Mouse (Mus musculus) MEL (cell line): ENCODE measurements around the gene Wdr27. TPM values are rescaled to one million over a fixed set of nuclear protein-coding genes. Genes with fewer than 3 reads are reported as not detected.

Experiments
- DNase-seq: peaks from one replicate; pipeline ENCODE4 v3.0.0; 2011; ENCODE audit warnings: low read depth, low spot score
- H3K27ac ChIP-seq: 2 replicates; pipeline ENCODE4 v1.5.1; 2012; ENCODE audit warnings: low read depth, mild to moderate bottlenecking, control low read depth, low read length, moderate library complexity; ENCODE audit not compliant: control insufficient read depth
- H3K27me3 ChIP-seq, 2 experiments: fragments of 150-350 bp in 1 of 2; sonication (generic) in 1 of 2; 2 replicates each; pipeline ENCODE4 v1.6.1; 2012; ENCODE audit warnings: low read length in 2 of 2, mild to moderate bottlenecking in 2 of 2, improper control_type of control experiment in 1 of 2, moderate library complexity in 1 of 2; ENCODE audit not compliant: insufficient read depth in 2 of 2, control insufficient read depth in 1 of 2
- H3K36me3 ChIP-seq, 2 experiments: 2 replicates each; pipeline ENCODE4 v1.6.1; 2012 to 2014; ENCODE audit warnings: low read length in 2 of 2, improper control_type of control experiment in 1 of 2, inconsistent platforms in 1 of 2, mild to moderate bottlenecking in 1 of 2; ENCODE audit not compliant: insufficient read depth in 2 of 2, control insufficient read depth in 1 of 2
- H3K4me1 ChIP-seq, 2 experiments: fragments of 150-350 bp in 1 of 2; sonication (generic) in 1 of 2; 2 replicates each; pipeline ENCODE4 v1.6.1; 2012; ENCODE audit warnings: low read length in 2 of 2, improper control_type of control experiment in 1 of 2, mild to moderate bottlenecking in 1 of 2; ENCODE audit not compliant: insufficient read depth in 2 of 2, control insufficient read depth in 1 of 2
- H3K4me3 ChIP-seq, 2 experiments: fragments of 150-350 bp in 1 of 2; sonication (generic) in 1 of 2; 2 replicates each; pipeline ENCODE4 v1.5.1; 2012; ENCODE audit warnings: low read depth in 2 of 2, low read length in 2 of 2, mild to moderate bottlenecking in 2 of 2, moderate library complexity in 2 of 2, control low read depth in 1 of 2, improper control_type of control experiment in 1 of 2; ENCODE audit not compliant: control insufficient read depth in 1 of 2, insufficient read depth in 1 of 2
- H3K79me2 ChIP-seq: 2 replicates; pipeline ENCODE4 v1.6.1; 2012; ENCODE audit warnings: mild to moderate bottlenecking, low read length, moderate library complexity; ENCODE audit not compliant: control insufficient read depth, poor library complexity, insufficient read depth
- H3K9ac ChIP-seq: 2 replicates; pipeline ENCODE4 v1.6.1; 2012; ENCODE audit warnings: low read depth, mild to moderate bottlenecking, control low read depth, low read length, moderate library complexity; ENCODE audit not compliant: control insufficient read depth, poor library complexity, severe bottlenecking
- H3K9me3 ChIP-seq: fragments of 150-350 bp; sonication (generic); replicated peaks from 2 replicates; pipeline ENCODE4 v1.6.1; 2012; ENCODE audit warnings: mild to moderate bottlenecking, low read length, improper control_type of control experiment, moderate library complexity; ENCODE audit not compliant: insufficient read depth
- BHLHE40 ChIP-seq: IDR thresholded peaks from 2 replicates; pipeline ENCODE4 v1.6.1; 2012; ENCODE audit warnings: low read depth, mild to moderate bottlenecking, inconsistent platforms, low read length, improper control_type of control experiment, borderline replicate concordance
- CHD1 ChIP-seq: IDR thresholded peaks from 2 replicates; pipeline ENCODE4 v1.6.1; 2012; ENCODE audit warnings: low read depth, mild to moderate bottlenecking, inconsistent platforms, low read length, improper control_type of control experiment
- CHD2 ChIP-seq: IDR thresholded peaks from 2 replicates; pipeline ENCODE4 v1.6.1; 2011; ENCODE audit warnings: low read length, improper control_type of control experiment
- E2F4 ChIP-seq: IDR thresholded peaks from 2 replicates; pipeline ENCODE4 v1.6.1; 2011; ENCODE audit warnings: low read depth, low read length, improper control_type of control experiment, borderline replicate concordance
- ELF1 ChIP-seq: IDR thresholded peaks from 2 replicates; pipeline ENCODE4 v1.6.1; 2014; ENCODE audit warnings: low read depth, mild to moderate bottlenecking, inconsistent platforms, low read length, improper control_type of control experiment, moderate library complexity
- EP300 ChIP-seq, 2 experiments: IDR thresholded peaks; 2 replicates each; pipeline ENCODE4 v1.6.1; 2011; ENCODE audit warnings: improper control_type of control experiment in 2 of 2, low read length in 2 of 2, low read depth in 1 of 2, mild to moderate bottlenecking in 1 of 2
- ETS1 ChIP-seq: IDR thresholded peaks from 2 replicates; pipeline ENCODE4 v1.6.1; 2012; ENCODE audit warnings: low read depth, mild to moderate bottlenecking, inconsistent platforms, low read length, improper control_type of control experiment, moderate library complexity
- GABPA ChIP-seq: IDR thresholded peaks from 2 replicates; pipeline ENCODE4 v1.6.1; 2012; ENCODE audit warnings: low read depth, mild to moderate bottlenecking, inconsistent platforms, low read length, improper control_type of control experiment, moderate library complexity
- GATA1 ChIP-seq: IDR thresholded peaks from 2 replicates; pipeline ENCODE4 v1.6.1; 2011; ENCODE audit warnings: low read depth, low read length, improper control_type of control experiment
- HCFC1 ChIP-seq: IDR thresholded peaks from 2 replicates; pipeline ENCODE4 v1.6.1; 2012; ENCODE audit warnings: low read depth, mild to moderate bottlenecking, inconsistent platforms, low read length, improper control_type of control experiment, moderate library complexity
- JUND ChIP-seq: IDR thresholded peaks from 2 replicates; pipeline ENCODE4 v1.6.1; 2011; ENCODE audit warnings: low read depth, mild to moderate bottlenecking, improper control_type of control experiment, low read length
- KAT2A ChIP-seq: conservative IDR thresholded peaks from 2 replicates; pipeline ENCODE4 v1.6.1; 2012; ENCODE audit warnings: low read depth, low read length, improper control_type of control experiment, inconsistent platforms
- MAFK ChIP-seq: IDR thresholded peaks from 2 replicates; pipeline ENCODE4 v1.6.1; 2011; ENCODE audit warnings: low read depth, mild to moderate bottlenecking, low read length, improper control_type of control experiment, borderline replicate concordance
- MAX ChIP-seq: IDR thresholded peaks from 2 replicates; pipeline ENCODE4 v1.6.1; 2011; ENCODE audit warnings: low read length, improper control_type of control experiment
- MAZ ChIP-seq: IDR thresholded peaks from 2 replicates; pipeline ENCODE4 v1.6.1; 2012; ENCODE audit warnings: low read depth, mild to moderate bottlenecking, inconsistent platforms, low read length, improper control_type of control experiment
- MXI1 ChIP-seq: IDR thresholded peaks from 2 replicates; pipeline ENCODE4 v1.6.1; 2011; ENCODE audit warnings: mild to moderate bottlenecking, low read depth, low read length, improper control_type of control experiment
- MYC ChIP-seq: IDR thresholded peaks from 2 replicates; pipeline ENCODE4 v1.6.1; 2011; ENCODE audit warnings: low read depth, mild to moderate bottlenecking, low read length, improper control_type of control experiment, moderate library complexity
- NELFE ChIP-seq: IDR thresholded peaks from 2 replicates; pipeline ENCODE4 v1.6.1; 2011; ENCODE audit warnings: low read depth, low read length, improper control_type of control experiment
- NRF1 ChIP-seq: IDR thresholded peaks from 2 replicates; pipeline ENCODE4 v1.6.1; 2014; ENCODE audit warnings: low read depth, mild to moderate bottlenecking, inconsistent platforms, low read length, improper control_type of control experiment, moderate library complexity; ENCODE audit not compliant: poor library complexity, insufficient read depth, severe bottlenecking
- POLR2AphosphoS5 ChIP-seq: IDR thresholded peaks from 2 replicates; pipeline ENCODE4 v1.6.1; 2012; ENCODE audit warnings: low read depth, borderline replicate concordance, mild to moderate bottlenecking, inconsistent platforms, low read length, moderate library complexity, mixed read lengths
- RCOR1 ChIP-seq: IDR thresholded peaks from 2 replicates; pipeline ENCODE4 v1.6.1; 2012; ENCODE audit warnings: low read depth, mild to moderate bottlenecking, inconsistent platforms, low read length, improper control_type of control experiment
- SIN3A ChIP-seq: IDR thresholded peaks from 2 replicates; pipeline ENCODE4 v1.6.1; 2012; ENCODE audit warnings: low read length, improper control_type of control experiment, inconsistent platforms
- TAL1 ChIP-seq: IDR thresholded peaks from 2 replicates; pipeline ENCODE4 v1.6.1; 2012; ENCODE audit warnings: mild to moderate bottlenecking, inconsistent platforms, low read length, moderate library complexity, mixed read lengths
- TBP ChIP-seq: IDR thresholded peaks from 2 replicates; pipeline ENCODE4 v1.8.0; 2011; ENCODE audit warnings: low read depth, low read length, improper control_type of control experiment
- TCF12 ChIP-seq: IDR thresholded peaks from 2 replicates; pipeline ENCODE4 v1.6.1; 2014; ENCODE audit warnings: low read depth, mild to moderate bottlenecking, inconsistent platforms, low read length, improper control_type of control experiment, moderate library complexity
- USF2 ChIP-seq, 2 experiments: IDR thresholded peaks; 2 replicates each; pipeline ENCODE4 v1.6.1; 2011 to 2012; ENCODE audit warnings: improper control_type of control experiment in 2 of 2, low read length in 2 of 2, borderline replicate concordance in 1 of 2, inconsistent platforms in 1 of 2, low read depth in 1 of 2, mild to moderate bottlenecking in 1 of 2; ENCODE audit not compliant: insufficient read depth in 1 of 2
- ZC3H11A ChIP-seq: IDR thresholded peaks from 2 replicates; pipeline ENCODE4 v1.6.1; 2012; ENCODE audit warnings: low read depth, mild to moderate bottlenecking, inconsistent platforms, low read length, improper control_type of control experiment
- ZKSCAN1 ChIP-seq: IDR thresholded peaks from 2 replicates; pipeline ENCODE4 v1.6.1; 2012; ENCODE audit warnings: low read depth, mild to moderate bottlenecking, inconsistent platforms, low read length, improper control_type of control experiment, moderate library complexity
- ZMIZ1 ChIP-seq: IDR thresholded peaks from 2 replicates; pipeline ENCODE4 v1.6.1; 2012; ENCODE audit warnings: low read depth, mild to moderate bottlenecking, inconsistent platforms, low read length, improper control_type of control experiment, moderate library complexity
- polyA plus RNA-seq, 2 experiments: library from polyadenylated mRNA; stranded (reverse) in 1 of 2; unstranded in 1 of 2; fragments of >175 nt in 1 of 2; fragments of >200 nt in 1 of 2; gene quantifications; 2 replicates each; pipeline versions ENCODE4 v1.2.1 to v1.2.4; 2012; ENCODE audit warnings: low replicate concordance in 2 of 2, low read depth in 1 of 2; ENCODE audit not compliant: insufficient read length in 2 of 2, insufficient read depth in 1 of 2, missing spikeins in 1 of 2
- total RNA-seq: library from RNA; depleted of rRNA; stranded (reverse); fragments of 300-350 nt; gene quantifications from 2 replicates; pipeline ENCODE4 v1.2.3, GENCODE M21; 2012

Gene Wdr27
- total and polyA plus RNA-seq, 3 experiments, result 0.69 to 1.4 TPM; not detected in 1

GRCm38 (mm10) chr17:14959979-14960378 is 17.0 kb upstream of the Wdr27 start:
- Histone ChIP-seq H3K4me1 (peaks cover 9 to 20% of the 10 kb centered on the region in 2 experiments), H3K27me3 (no peaks in the 10 kb centered on the region), H3K4me3 (peak overlapping the region; percentile 64 to 71), H3K9me3 (no peaks in the 10 kb centered on the region), H3K36me3 (peaks cover 30 to 34% of the 10 kb centered on the region in 2 experiments), H3K9ac (peak overlapping the region; percentile 98), H3K27ac (peak overlapping the region; percentile 36), H3K79me2 (peaks cover 36% of the 10 kb centered on the region)
- peak; percentile 81 for DNase-seq
- TF ChIP-seq ZKSCAN1 (no peak), BHLHE40 (no peak), E2F4 (no peak), NELFE (peak; percentile 11; the same call in 1 of the 2 replicates), MXI1 (peak; percentile 64), ETS1 (peak; percentile 75), ELF1 (no peak), SIN3A (peak; percentile 51; the same call in 1 of the 2 replicates), ZMIZ1 (no peak), TAL1 (no peak), KAT2A (0 out of 2 replicates have a peak, but pooled peaks have one; percentile 43), TBP (no peak), USF2 (IDR thresholded peaks at IDR 0.05; ENCODE audit: borderline replicate concordance in 1 of 2, insufficient read depth in 1 of 2, low read depth in 1 of 2, low read length in 2 of 2) (no peak), GABPA (no peak), ZC3H11A (no peak), HCFC1 (no peak), EP300 (IDR thresholded peaks at IDR 0.05; ENCODE audit: low read depth in 1 of 2, low read length in 2 of 2) (no peak), RCOR1 (no peak)

DNA sequence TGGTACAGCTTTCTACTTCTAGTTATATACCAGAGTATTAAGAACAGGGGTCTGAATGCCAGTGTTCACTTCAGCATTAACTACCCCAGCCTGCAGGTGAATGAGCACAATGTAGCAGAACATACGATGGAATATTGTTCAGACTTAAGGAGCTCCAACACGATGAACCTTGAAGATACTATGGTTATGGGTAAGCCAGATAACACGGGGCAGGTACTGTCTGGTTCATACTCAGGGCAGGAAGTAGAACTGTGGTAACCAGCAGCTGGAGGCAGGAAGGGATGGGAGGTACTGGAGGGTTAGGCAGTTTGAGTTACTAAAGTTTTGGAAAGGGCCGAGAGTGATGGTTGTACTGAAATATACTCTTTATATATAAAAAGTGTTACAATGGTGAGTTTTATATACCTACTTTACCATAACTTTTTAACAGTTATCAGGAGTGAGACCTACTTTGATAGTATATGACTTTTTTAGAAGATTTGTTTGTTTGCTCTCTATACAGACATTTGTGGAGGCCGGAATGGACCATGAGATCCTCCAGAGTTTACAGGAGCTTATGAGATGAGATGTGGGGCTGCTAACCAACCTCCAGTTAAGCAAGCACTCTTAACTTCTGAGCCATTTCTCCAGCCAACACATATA is 15.8 kb upstream of the Wdr27 start:
- peak overlapping the region; percentile 19 to 71; a peak in 3 of 4 replicates for H3K4me3 ChIP-seq
- no peaks in the 10 kb centered on the region for H3K9me3 ChIP-seq
- H3K9ac ChIP-seq, result peak overlapping the region; percentile 49
- peak overlapping the region; percentile 27 for H3K27ac ChIP-seq
- DNase-seq, result peak; percentile 59
- peaks cover 41% of the 10 kb centered on the region in 2 experiments for H3K36me3 ChIP-seq
- peaks cover 36% of the 10 kb centered on the region for H3K79me2 ChIP-seq
- H3K27me3 ChIP-seq, result no peaks in the 10 kb centered on the region
- H3K4me1 ChIP-seq, result peaks cover 12 to 24% of the 10 kb centered on the region in 2 experiments
- TF ChIP-seq JUND (no peak), HCFC1 (no peak), TBP (no peak), ETS1 (0 out of 2 replicates have a peak, but pooled peaks have one; percentile 24), MAX (no peak), POLR2AphosphoS5 (no peak), BHLHE40 (no peak), GATA1 (no peak), EP300 (IDR thresholded peaks at IDR 0.05; ENCODE audit: low read depth in 1 of 2, low read length in 2 of 2) (peak; percentile 30 to 33; a peak in 1 of 4 replicates), ZMIZ1 (no peak), MAFK (no peak), RCOR1 (no peak), MAZ (no peak), NRF1 (no peak), ELF1 (no peak), MYC (no peak), TCF12 (no peak), CHD1 (peak; percentile 58; the same call in 1 of the 2 replicates), CHD2 (no peak)
